Mouse (Mus musculus) liver, adult 2 months (tissue): ENCODE measurements around the gene Lmbr1l.

ENCODE experiments used
- CTCF ChIP-seq: fragments of 200-500 bp; IDR thresholded peaks from 2 replicates; pipeline ENCODE4 v1.5.1; 2011; ENCODE audit warnings: low read depth, low read length, control low read depth
- POLR2A ChIP-seq: fragments of 200-500 bp; IDR thresholded peaks from 2 replicates; pipeline ENCODE4 v1.6.1; 2011; ENCODE audit warnings: low read length, control low read depth; ENCODE audit not compliant: insufficient read depth; ENCODE audit errors: extremely low read depth

DNA sequence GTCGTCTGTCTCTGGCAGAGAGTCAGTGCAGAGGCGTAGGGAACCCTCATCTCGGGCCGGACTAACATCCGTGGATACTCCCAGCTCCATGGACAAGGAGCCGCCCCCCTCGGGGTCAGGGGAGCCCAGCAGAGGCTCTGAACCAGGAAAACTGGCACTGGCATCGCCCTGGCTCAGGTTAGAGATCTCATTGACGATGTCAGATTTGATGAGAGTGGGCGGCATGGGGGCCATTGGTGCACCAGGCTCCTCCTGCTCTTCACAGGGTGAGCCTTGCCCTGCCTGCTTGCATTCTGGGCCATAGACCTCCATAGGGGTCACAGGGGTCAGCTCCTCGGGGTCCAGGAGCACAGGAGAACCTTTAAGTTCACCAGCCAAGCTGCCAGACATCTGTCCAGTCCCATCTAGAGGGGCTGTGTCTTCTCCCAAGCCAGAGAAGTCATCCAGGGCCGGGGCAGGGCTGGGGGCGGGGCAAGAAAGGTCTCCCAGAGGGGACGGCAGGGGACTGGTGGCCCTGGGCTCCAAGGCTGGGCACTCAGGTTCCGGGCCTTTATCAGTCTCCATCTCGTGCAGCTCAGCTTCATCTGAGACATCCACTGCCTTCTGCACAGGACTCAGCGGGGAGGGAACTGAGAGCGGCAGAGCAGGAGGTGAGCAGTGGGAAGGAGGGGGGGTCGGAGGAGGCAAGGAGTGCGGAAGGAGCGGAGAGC is 56.2 kb downstream of the Lmbr1l start:
- TF ChIP-seq CTCF (no peak), POLR2A (no peak)
